Mouse (Mus musculus) forebrain, embryonic 14.5 days (tissue): ENCODE data around the gene Mms22l. TPM values are rescaled to one million over a fixed set of nuclear protein-coding genes. Genes with fewer than 3 reads are reported as not detected.

Source experiments
- ATAC-seq: fragments of 200-750 bp; cut with Nextera tagmentation; 2 replicates; pipeline ENCODE4 v1.8.0; 2017; ENCODE audit warnings: mild to moderate bottlenecking, moderate library complexity
- DNase-seq: peaks from one replicate; pipeline ENCODE4 v3.0.0-alpha.2; 2015; ENCODE audit warnings: low spot score
- H3K27ac ChIP-seq: fragments of 300-500 bp; sonication (generic); 2 replicates; pipeline ENCODE4 v1.5.1; 2014; ENCODE audit warnings: low read depth, mild to moderate bottlenecking, control low read depth, low read length, moderate library complexity
- H3K27me3 ChIP-seq: fragments of 300-500 bp; sonication (generic); replicated peaks from 2 replicates; pipeline ENCODE4 v1.6.1; 2014; ENCODE audit warnings: low read length, control low read depth, mixed read lengths; ENCODE audit not compliant: control insufficient read depth, insufficient read depth
- H3K36me3 ChIP-seq: fragments of 300-500 bp; sonication (generic); 2 replicates; pipeline ENCODE4 v1.6.1; 2014; ENCODE audit warnings: low read length, control low read depth; ENCODE audit not compliant: control insufficient read depth, insufficient read depth
- H3K4me1 ChIP-seq: fragments of 300-500 bp; sonication (generic); 2 replicates; pipeline ENCODE4 v1.6.1; 2014; ENCODE audit warnings: antibody characterized with exemption, low read length, control low read depth; ENCODE audit not compliant: control insufficient read depth, insufficient read depth
- H3K4me2 ChIP-seq: fragments of 300-500 bp; sonication (generic); 2 replicates; pipeline ENCODE4 v1.6.1; 2014; ENCODE audit warnings: mild to moderate bottlenecking, control low read depth, low read length
- H3K4me3 ChIP-seq: fragments of 300-500 bp; sonication (generic); 2 replicates; pipeline ENCODE4 v1.5.1; 2014; ENCODE audit warnings: low read depth, low read length, control low read depth
- H3K9ac ChIP-seq: fragments of 300-500 bp; sonication (generic); 2 replicates; pipeline ENCODE4 v1.6.1; 2014; ENCODE audit warnings: mild to moderate bottlenecking, low read length, control low read depth, moderate library complexity
- H3K9me3 ChIP-seq: fragments of 300-500 bp; sonication (generic); replicated peaks from 2 replicates; pipeline ENCODE4 v1.6.1; 2016; ENCODE audit warnings: low read length, control low read depth, mixed read lengths; ENCODE audit not compliant: control insufficient read depth
- WGBS: fragments of 180-500 bp; shearing (Covaris S2); extraction: QIAGEN DNeasy Blood & Tissue Kit; methylation state at CpG from one replicate; pipeline ENCODE4 v1.1.7; 2014; 5-methylcytosine and 5-hydroxymethylcytosine counted together
- polyA plus RNA-seq: library from polyadenylated mRNA; unstranded; fragments of >200 nt; fragmentation: Nextera tagmentation; extraction: Ambion mirVana; gene quantifications from 2 replicates; pipeline ENCODE4 v1.2.1, GENCODE M21; 2014

The Mms22l gene
- polyA plus RNA-seq, 1 experiment from 2014 or later: 22.7 TPM

DNA sequence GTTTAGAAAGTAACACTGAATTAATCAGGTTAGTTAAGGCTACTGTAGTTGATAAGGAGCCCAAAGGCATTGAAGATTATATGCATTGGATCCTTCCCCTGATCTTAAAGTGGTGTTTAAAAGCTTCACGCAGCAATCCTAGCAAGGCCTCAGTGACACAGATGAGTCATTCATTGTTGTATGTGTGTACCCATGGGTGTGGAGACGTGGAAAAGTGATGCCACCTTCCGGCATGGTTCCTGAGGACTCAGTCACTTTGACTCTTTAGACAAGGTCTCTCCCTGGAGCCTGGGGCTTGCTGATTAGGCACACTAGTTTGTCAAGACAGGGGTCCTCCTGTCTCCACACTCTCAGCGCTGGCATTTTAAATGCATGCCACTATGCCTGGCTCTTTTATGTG lies 60.9 kb downstream of the Mms22l start:
- Histone ChIP-seq H3K9me3 (no peaks in the 10 kb centered on the region), H3K4me2 (no peak overlapping the region), H3K4me3 (no peak overlapping the region), H3K4me1 (peaks cover 7% of the 10 kb centered on the region; the same call in 1 of the 2 replicates), H3K9ac (no peak overlapping the region), H3K27ac (no peak overlapping the region), H3K27me3 (no peaks in the 10 kb centered on the region), H3K36me3 (no peaks in the 10 kb centered on the region)
- 84% methylated on average over 4 of the region's 4 CpGs for WGBS
- ATAC-seq (no peak), DNase-seq (no peak)

- DNase-seq (no peak), ATAC-seq (no peak)
- H3K27me3 ChIP-seq: no peaks in the 10 kb centered on the region
- H3K9ac ChIP-seq: no peak overlapping the region
- no peaks in the 10 kb centered on the region for H3K4me1 ChIP-seq
- H3K36me3 ChIP-seq: no peaks in the 10 kb centered on the region
- H3K4me2 ChIP-seq: no peak overlapping the region
- WGBS: 42% methylated on average over 6 of the region's 6 CpGs
- H3K4me3 ChIP-seq: no peak overlapping the region
- no peak overlapping the region; the same call in 1 of the 2 replicates for H3K27ac ChIP-seq
- H3K9me3 ChIP-seq: no peaks in the 10 kb centered on the region
These were observed 71.8 kb downstream of the Mms22l start for GRCm38 (mm10) chr4:24568026-24568425.

- Histone ChIP-seq H3K9me3 (no peaks in the 10 kb centered on the region), H3K4me3 (no peak overlapping the region), H3K9ac (no peak overlapping the region), H3K27ac (no peak overlapping the region), H3K36me3 (no peaks in the 10 kb centered on the region), H3K4me1 (no peaks in the 10 kb centered on the region), H3K4me2 (no peak overlapping the region), H3K27me3 (no peaks in the 10 kb centered on the region)
- WGBS: 78% methylated on average over 7 of the region's 7 CpGs
- ATAC-seq (no peak), DNase-seq (no peak)
These were observed 72.8 kb downstream of the Mms22l start for GRCm38 (mm10) chr4:24568989-24569556.

DNA sequence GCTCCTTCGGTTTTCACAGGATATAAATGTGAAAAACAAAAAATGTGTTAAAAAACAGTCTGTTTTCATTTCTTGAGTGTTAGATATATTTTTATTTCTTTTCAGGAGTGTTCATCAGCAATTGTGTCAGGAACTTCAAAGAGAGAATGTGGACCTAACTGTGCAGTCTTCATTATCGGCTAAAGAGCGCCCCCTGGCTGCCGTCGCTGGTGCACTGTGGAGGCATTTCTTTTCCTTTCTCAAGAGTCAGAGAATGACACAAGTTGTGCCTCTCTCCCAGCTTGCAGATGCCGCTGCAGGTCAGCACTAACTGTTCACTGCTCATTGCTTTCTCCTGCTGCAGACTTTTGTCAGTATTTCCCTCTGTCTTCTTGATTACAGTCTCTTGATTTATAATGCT lies 78.0 kb downstream of the Mms22l start:
- peak; percentile 92 for ATAC-seq
- Histone ChIP-seq H3K9ac (no peak overlapping the region), H3K36me3 (no peaks in the 10 kb centered on the region)

GRCm38 (mm10) chr4:24577594-24577993 lies 81.3 kb downstream of the Mms22l start:
- 95% methylated on average over 5 of the region's 5 CpGs for WGBS
- Histone ChIP-seq H3K27me3 (no peaks in the 10 kb centered on the region), H3K9me3 (no peaks in the 10 kb centered on the region), H3K4me3 (no peak overlapping the region), H3K4me1 (no peaks in the 10 kb centered on the region), H3K4me2 (no peak overlapping the region), H3K9ac (no peak overlapping the region), H3K27ac (no peak overlapping the region), H3K36me3 (no peaks in the 10 kb centered on the region)
- ATAC-seq: no peak
- DNase-seq: no peak

More for the DNA sequence above, 78.0 kb downstream of the Mms22l start:
- no peaks in the 10 kb centered on the region for H3K27me3 ChIP-seq
- H3K4me2 ChIP-seq: no peak overlapping the region
- 14% methylated on average over 6 of the region's 6 CpGs for WGBS
- DNase-seq: peak; percentile 88
- H3K27ac ChIP-seq: no peak overlapping the region
- H3K9me3 ChIP-seq: no peaks in the 10 kb centered on the region
- H3K4me1 ChIP-seq: no peaks in the 10 kb centered on the region
- no peak overlapping the region for H3K4me3 ChIP-seq

DNA sequence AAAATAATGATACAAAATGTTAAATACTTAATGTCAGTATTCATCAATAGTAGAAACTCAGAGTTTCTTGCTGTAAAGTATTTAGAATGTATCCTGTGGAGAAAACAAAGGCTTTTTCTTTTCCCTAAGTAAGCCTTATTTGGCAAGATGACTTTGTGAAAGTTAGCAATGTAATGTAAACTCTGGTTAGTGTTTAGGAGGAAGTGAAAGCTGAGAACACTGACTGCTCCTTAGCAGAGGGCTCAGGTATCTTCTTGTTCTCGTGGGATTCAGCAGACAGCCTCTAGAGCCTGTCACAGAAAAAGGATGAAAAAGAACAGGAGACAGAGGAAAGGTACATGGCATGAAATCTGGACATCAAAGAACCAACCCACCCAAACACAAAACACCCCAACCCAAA lies 86.0 kb downstream of the Mms22l start:
- Histone ChIP-seq H3K4me3 (no peak overlapping the region), H3K27ac (no peak overlapping the region), H3K9ac (no peak overlapping the region), H3K36me3 (no peaks in the 10 kb centered on the region), H3K27me3 (no peaks in the 10 kb centered on the region), H3K4me2 (no peak overlapping the region), H3K9me3 (no peaks in the 10 kb centered on the region), H3K4me1 (no peaks in the 10 kb centered on the region)
- WGBS: 88% methylated on average over 1 of the region's 1 CpGs
- DNase-seq: no peak
- ATAC-seq: no peak

GRCm38 (mm10) chr4:24583997-24584396 lies 87.7 kb downstream of the Mms22l start:
- DNase-seq: peak; percentile 85
- Histone ChIP-seq H3K4me1 (no peaks in the 10 kb centered on the region), H3K9ac (no peak overlapping the region), H3K27ac (no peak overlapping the region), H3K9me3 (no peaks in the 10 kb centered on the region), H3K4me3 (no peak overlapping the region), H3K36me3 (no peaks in the 10 kb centered on the region), H3K4me2 (no peak overlapping the region), H3K27me3 (no peaks in the 10 kb centered on the region)
- 6% methylated on average over 3 of the region's 3 CpGs for WGBS
- peak; percentile 88 for ATAC-seq

- Histone ChIP-seq H3K27me3 (no peaks in the 10 kb centered on the region), H3K36me3 (peaks cover 11% of the 10 kb centered on the region; the same call in 1 of the 2 replicates), H3K9me3 (no peaks in the 10 kb centered on the region), H3K4me3 (no peak overlapping the region), H3K27ac (no peak overlapping the region), H3K9ac (no peak overlapping the region), H3K4me2 (no peak overlapping the region), H3K4me1 (no peaks in the 10 kb centered on the region)
- DNase-seq (no peak), ATAC-seq (no peak)
These were observed 98.6 kb downstream of the Mms22l start for GRCm38 (mm10) chr4:24594824-24595223.

DNA sequence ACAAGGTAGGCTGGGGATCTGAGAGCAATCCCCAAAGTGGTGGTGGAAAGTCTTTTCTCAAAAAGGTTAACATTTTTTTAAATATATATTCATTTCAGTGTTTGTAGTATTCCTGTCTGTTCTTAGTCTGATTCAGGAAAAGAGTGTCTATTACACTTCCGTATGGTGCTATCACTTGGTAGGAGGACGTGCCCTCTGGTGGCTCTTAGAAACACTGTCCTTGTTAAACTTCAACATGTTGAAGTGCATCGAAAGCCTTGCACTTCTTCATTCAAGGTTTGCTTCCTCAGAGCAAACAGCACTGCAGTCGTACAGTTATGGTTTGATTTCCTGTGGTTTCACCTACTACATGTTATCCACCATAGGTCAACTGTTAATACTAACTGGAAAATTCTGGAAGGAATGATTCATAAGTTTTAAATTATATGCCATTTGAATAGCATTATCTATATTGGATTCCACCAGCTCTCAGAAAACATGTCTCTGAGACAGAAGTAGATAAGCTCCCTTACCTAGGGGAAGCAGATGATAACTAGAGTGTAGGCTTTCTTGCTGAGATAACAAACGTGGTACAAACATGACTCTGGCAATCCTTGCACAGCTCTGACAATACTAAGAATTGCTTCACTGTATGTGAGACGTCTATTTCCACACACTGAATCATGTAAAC lies 100.8 kb downstream of the Mms22l start:
- Histone ChIP-seq H3K9me3 (no peaks in the 10 kb centered on the region), H3K4me1 (no peaks in the 10 kb centered on the region), H3K27me3 (no peaks in the 10 kb centered on the region), H3K27ac (no peak overlapping the region), H3K4me2 (no peak overlapping the region), H3K9ac (no peak overlapping the region), H3K36me3 (peaks cover 26% of the 10 kb centered on the region), H3K4me3 (no peak overlapping the region)
- 93% methylated on average over 6 of the region's 6 CpGs for WGBS
- ATAC-seq (no peak), DNase-seq (no peak)
